Mouse (Mus musculus) ES-Bruce4 (cell line): ENCODE measurements at regions not wholly inside any gene's neighbourhood (a gene's known extent, or its start where the extent isn't known, plus 50 kb on each side); places are given as distances from the start of the nearest gene placed in this dataset.
"Not testable (repeated sequence)": the region's sequence is repeated elsewhere in the genome, so short reads cannot be mapped to it uniquely, and the experiment has no call there.

ENCODE experiments used
- H3K27ac ChIP-seq: 2 replicates; pipeline ENCODE4 v1.5.1; 2012; ENCODE audit warnings: low read length, inconsistent platforms; ENCODE audit not compliant: insufficient read depth
- H3K27me3 ChIP-seq: 2 replicates; pipeline ENCODE4 v1.6.1; 2012; ENCODE audit warnings: mild to moderate bottlenecking, low read length, inconsistent platforms; ENCODE audit not compliant: control insufficient read depth, poor library complexity, insufficient read depth, severe bottlenecking
- H3K36me3 ChIP-seq: 2 replicates; pipeline ENCODE4 v1.6.1; 2012; ENCODE audit warnings: inconsistent platforms, mild to moderate bottlenecking, low read length, moderate library complexity; ENCODE audit not compliant: control insufficient read depth, poor library complexity, insufficient read depth, severe bottlenecking
- H3K4me1 ChIP-seq: one replicate; pipeline ENCODE4 v1.8.1; 2011; ENCODE audit warnings: low read length; ENCODE audit not compliant: control insufficient read depth, insufficient read depth
- H3K4me3 ChIP-seq: 2 replicates; pipeline ENCODE4 v1.5.1; 2011; ENCODE audit warnings: low read depth, mild to moderate bottlenecking, low read length
- H3K9ac ChIP-seq: 2 replicates; pipeline ENCODE4 v1.6.1; 2012; ENCODE audit warnings: low read depth, mild to moderate bottlenecking, inconsistent platforms; ENCODE audit not compliant: poor library complexity, severe bottlenecking
- H3K9me3 ChIP-seq: replicated peaks from 2 replicates; pipeline ENCODE4 v1.6.1; 2012; ENCODE audit warnings: mild to moderate bottlenecking, low read length, inconsistent platforms; ENCODE audit not compliant: control insufficient read depth, poor library complexity, insufficient read depth, severe bottlenecking
- CTCF ChIP-seq: IDR thresholded peaks from one replicate; pipeline ENCODE4 v1.8.1; 2011; ENCODE audit warnings: low read depth, low read length
- EP300 ChIP-seq: IDR thresholded peaks from 2 replicates; pipeline ENCODE4 v1.6.1; 2011; ENCODE audit warnings: low read depth, low read length; ENCODE audit not compliant: insufficient read depth
- POLR2A ChIP-seq: IDR thresholded peaks from one replicate; pipeline ENCODE4 v1.8.1; 2011; ENCODE audit warnings: low read length; ENCODE audit not compliant: insufficient read depth

DNA sequence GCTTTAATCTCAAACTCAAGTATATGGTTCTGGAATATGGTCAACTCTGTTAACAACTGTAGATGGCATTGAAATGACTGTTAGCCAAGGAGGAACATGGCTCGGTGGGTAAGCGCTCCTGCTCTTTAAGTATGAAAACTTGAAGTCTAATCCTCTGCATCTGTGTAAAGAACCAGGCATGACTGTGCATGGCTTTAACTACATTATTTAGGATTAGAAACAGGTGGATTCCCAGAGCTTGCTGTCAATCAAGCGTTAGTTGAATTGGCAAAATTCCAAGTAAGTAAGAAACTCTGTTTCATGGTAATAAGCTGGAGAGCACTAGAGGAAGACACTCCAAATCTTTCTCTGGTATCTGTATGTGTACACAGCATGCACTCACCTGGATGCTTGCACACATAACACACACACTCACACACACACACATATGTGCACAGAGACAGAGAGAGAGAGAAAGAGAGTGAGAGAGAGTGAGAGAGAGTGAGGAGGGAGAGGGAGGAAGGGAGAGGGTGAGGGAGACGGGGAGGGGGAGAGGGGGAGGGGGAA is 993.9 kb upstream of the Pom121l12 start:
- H3K27ac ChIP-seq, result no peak overlapping the region
- H3K4me1 ChIP-seq, result no peaks in the 10 kb centered on the region
- H3K9ac ChIP-seq, result no peak overlapping the region

GRCm38 (mm10) chr11:13584726-13585125 is 1014.4 kb upstream of the Pom121l12 start:
- H3K27ac ChIP-seq, result no peak overlapping the region
- no peak overlapping the region for H3K9ac ChIP-seq
- TF ChIP-seq CTCF (no peak), POLR2A (no peak), EP300 (no peak)
- H3K27me3 ChIP-seq, result no peaks in the 10 kb centered on the region
- H3K36me3 ChIP-seq, result no peaks in the 10 kb centered on the region
- H3K4me1 ChIP-seq, result no peaks in the 10 kb centered on the region
- H3K9me3 ChIP-seq, result no peaks in the 10 kb centered on the region
- no peak overlapping the region for H3K4me3 ChIP-seq

More for the DNA sequence above, 993.9 kb upstream of the Pom121l12 start:
- H3K4me3 ChIP-seq, result no peak overlapping the region
- H3K36me3 ChIP-seq, result no peaks in the 10 kb centered on the region
- no peak for TF ChIP-seq POLR2A
- TF ChIP-seq EP300, result no peak
- TF ChIP-seq CTCF, result no peak
- no peaks in the 10 kb centered on the region for H3K9me3 ChIP-seq
- no peaks in the 10 kb centered on the region for H3K27me3 ChIP-seq

GRCm38 (mm10) chr11:13555267-13555666 is 1043.8 kb upstream of the Pom121l12 start:
- Histone ChIP-seq H3K27me3 (no peaks in the 10 kb centered on the region), H3K9ac (no peak overlapping the region), H3K9me3 (no peaks in the 10 kb centered on the region), H3K36me3 (no peaks in the 10 kb centered on the region), H3K4me3 (no peak overlapping the region), H3K27ac (no peak overlapping the region), H3K4me1 (no peaks in the 10 kb centered on the region)
- TF ChIP-seq CTCF, result no peak
- no peak for TF ChIP-seq EP300
- no peak for TF ChIP-seq POLR2A

DNA sequence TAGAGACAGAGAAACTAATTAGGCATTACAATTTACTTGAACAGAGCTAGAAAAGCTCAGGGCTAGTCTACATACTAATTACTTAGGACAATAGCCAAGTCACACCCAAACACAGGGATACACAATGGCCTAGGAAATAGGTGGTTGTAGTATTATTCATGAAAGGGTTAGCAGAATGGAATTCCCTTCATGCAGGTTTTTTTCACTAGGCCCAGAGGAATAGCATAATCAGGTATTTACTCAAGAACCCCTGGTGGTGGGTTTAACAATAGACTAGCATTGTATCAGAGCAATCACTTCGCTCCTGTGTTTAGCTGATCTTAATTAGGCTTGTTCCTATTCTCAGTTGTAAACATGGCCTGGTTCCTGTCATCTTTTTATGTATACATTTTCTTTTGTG is 1054.9 kb upstream of the Cobl start:
- H3K4me3 ChIP-seq, H3K4me1 ChIP-seq, H3K9ac ChIP-seq, H3K9me3 ChIP-seq, H3K27me3 ChIP-seq, H3K27ac ChIP-seq, H3K36me3 ChIP-seq: not testable (repeated sequence)

DNA sequence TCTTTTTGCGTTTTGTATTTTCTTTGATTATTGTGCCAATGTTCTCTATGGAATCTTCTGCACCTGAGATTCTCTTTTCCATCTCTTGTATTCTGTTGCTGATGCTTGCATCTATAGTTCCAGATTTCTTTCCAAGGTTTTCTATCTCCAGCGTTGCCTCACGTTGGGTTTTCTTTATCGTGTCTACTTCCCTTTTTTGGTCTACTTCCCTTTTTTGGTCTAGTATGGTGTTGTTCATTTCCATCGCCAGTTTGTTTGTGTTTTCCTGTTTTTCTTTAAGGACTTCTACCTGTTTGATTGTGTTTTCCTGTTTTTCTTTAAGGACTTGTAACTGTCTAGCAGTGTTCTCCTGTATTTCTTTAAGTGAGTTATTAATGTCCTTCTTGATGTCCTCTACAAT is 1046.2 kb upstream of the Cobl start:
- not testable (repeated sequence) for H3K4me3 ChIP-seq, H3K4me1 ChIP-seq, H3K27ac ChIP-seq, H3K9ac ChIP-seq, H3K27me3 ChIP-seq, H3K36me3 ChIP-seq, H3K9me3 ChIP-seq

- Histone ChIP-seq H3K4me1 (no peaks in the 10 kb centered on the region), H3K9ac (no peak overlapping the region), H3K9me3 (no peaks in the 10 kb centered on the region), H3K36me3 (no peaks in the 10 kb centered on the region), H3K4me3 (no peak overlapping the region), H3K27me3 (no peaks in the 10 kb centered on the region), H3K27ac (no peak overlapping the region)
- TF ChIP-seq POLR2A (no peak), EP300 (no peak), CTCF (no peak)
These were observed 1021.2 kb upstream of the Cobl start for GRCm38 (mm10) chr11:13485971-13486370.

DNA sequence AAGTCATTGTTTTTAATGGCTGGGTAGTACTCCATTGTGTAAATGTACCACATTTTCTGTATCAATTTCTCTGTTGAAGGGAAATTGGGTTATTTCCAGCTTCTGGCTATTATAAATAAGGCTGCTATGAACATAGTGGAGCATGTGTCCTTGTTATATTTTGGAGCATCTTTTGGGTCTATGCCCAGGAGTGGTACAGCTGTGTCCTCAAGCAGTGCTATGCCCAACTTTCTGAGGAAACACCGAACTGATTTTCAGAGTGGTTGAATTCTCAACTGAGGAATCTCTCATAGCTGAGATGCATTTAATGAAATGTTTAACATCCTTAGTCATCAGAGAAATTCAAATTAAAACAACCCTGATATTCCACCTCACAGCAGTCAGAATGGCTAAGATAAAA is 986.8 kb upstream of the Cobl start:
- H3K4me3 ChIP-seq, H3K9ac ChIP-seq, H3K9me3 ChIP-seq, H3K27me3 ChIP-seq, H3K36me3 ChIP-seq, H3K27ac ChIP-seq, H3K4me1 ChIP-seq: not testable (repeated sequence)
